Mouse (Mus musculus) intestine, postnatal 0 days (tissue): ENCODE results near the gene Lrrc8a. TPM values are rescaled to one million over a fixed set of nuclear protein-coding genes. Genes with fewer than 3 reads are reported as not detected.

Source experiments
- ATAC-seq: fragments of 200-750 bp; cut with Nextera tagmentation; 2 replicates; pipeline ENCODE4 v1.8.0; 2017; ENCODE audit warnings: mild to moderate bottlenecking, moderate TSS enrichment, moderate library complexity
- H3K27ac ChIP-seq: fragments of 300-500 bp; sonication (generic); 2 replicates; pipeline ENCODE4 v1.5.1; 2014; ENCODE audit warnings: mild to moderate bottlenecking, low read depth, low read length, moderate library complexity
- H3K27me3 ChIP-seq: fragments of 300-500 bp; sonication (generic); replicated peaks from 2 replicates; pipeline ENCODE4 v1.6.1; 2014; ENCODE audit warnings: low read length, mixed read lengths; ENCODE audit not compliant: control insufficient read depth, insufficient read depth
- H3K36me3 ChIP-seq: fragments of 300-500 bp; sonication (generic); 2 replicates; pipeline ENCODE4 v1.6.1; 2014; ENCODE audit warnings: mild to moderate bottlenecking, moderate library complexity; ENCODE audit not compliant: control insufficient read depth, insufficient read depth
- H3K4me1 ChIP-seq: fragments of 300-500 bp; sonication (generic); replicated peaks from 2 replicates; pipeline ENCODE4 v1.6.1; 2014; ENCODE audit warnings: antibody characterized with exemption, low read length, mixed read lengths; ENCODE audit not compliant: control insufficient read depth, insufficient read depth
- H3K4me2 ChIP-seq: fragments of 300-500 bp; sonication (generic); replicated peaks from 2 replicates; pipeline ENCODE4 v1.6.1; 2014; ENCODE audit warnings: low read depth, mild to moderate bottlenecking, moderate library complexity
- H3K4me3 ChIP-seq: fragments of 300-500 bp; sonication (generic); 2 replicates; pipeline ENCODE4 v1.5.1; 2014; ENCODE audit warnings: low read depth, low read length
- H3K9ac ChIP-seq: fragments of 300-500 bp; sonication (generic); 2 replicates; pipeline ENCODE4 v1.6.1; 2014; ENCODE audit warnings: mild to moderate bottlenecking, low read depth, low read length
- H3K9me3 ChIP-seq: fragments of 300-500 bp; sonication (generic); 2 replicates; pipeline ENCODE4 v1.6.1; 2016; ENCODE audit warnings: mixed run types; ENCODE audit not compliant: control insufficient read depth
- CTCF ChIP-seq: sonication (generic); IDR thresholded peaks from 2 replicates; pipeline ENCODE4 v1.5.1; 2016; ENCODE audit warnings: low read depth, mild to moderate bottlenecking, control low read depth, antibody characterized with exemption, moderate library complexity
- WGBS: fragments of 180-500 bp; shearing (Covaris S2); extraction: QIAGEN DNeasy Blood & Tissue Kit; methylation state at CpG from one replicate; pipeline ENCODE4 v1.1.7; 2014; 5-methylcytosine and 5-hydroxymethylcytosine counted together
- polyA plus RNA-seq: library from polyadenylated mRNA; unstranded; fragments of >200 nt; fragmentation: Nextera tagmentation; extraction: Ambion mirVana; gene quantifications from 2 replicates; pipeline ENCODE4 v1.2.1, GENCODE M21; 2015

Lrrc8a gene
- polyA plus RNA-seq, 1 experiment from 2014 or later: 40.5 TPM

DNA sequence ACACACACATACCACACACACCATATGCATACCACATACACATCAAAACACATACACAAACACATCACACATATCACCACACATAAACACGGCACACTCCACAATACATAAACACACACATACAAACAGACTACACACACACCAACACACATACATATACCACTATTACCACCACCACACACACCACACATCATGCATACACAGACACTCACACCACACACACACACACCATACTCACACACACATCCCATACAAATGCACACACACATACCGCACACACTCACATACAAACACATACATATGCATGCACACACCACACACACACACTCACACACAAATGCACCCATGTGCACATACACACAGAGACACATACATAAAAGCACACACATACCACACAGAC is 30.0 kb downstream of the Lrrc8a start:
- Histone ChIP-seq H3K4me2 (no peak overlapping the region), H3K9ac (no peak overlapping the region), H3K27me3 (no peaks in the 10 kb centered on the region), H3K27ac (peak overlapping the region; percentile 79; the same call in 1 of the 2 replicates), H3K4me1 (0 out of 2 replicates have a peak, but pooled peaks cover 12% of the 10 kb centered on the region), H3K36me3 (peaks cover 22% of the 10 kb centered on the region), H3K9me3 (no peaks in the 10 kb centered on the region), H3K4me3 (no peak overlapping the region)
- WGBS: 94% methylated on average over 2 of the region's 2 CpGs
- no peak for TF ChIP-seq CTCF
- no peak for ATAC-seq

DNA sequence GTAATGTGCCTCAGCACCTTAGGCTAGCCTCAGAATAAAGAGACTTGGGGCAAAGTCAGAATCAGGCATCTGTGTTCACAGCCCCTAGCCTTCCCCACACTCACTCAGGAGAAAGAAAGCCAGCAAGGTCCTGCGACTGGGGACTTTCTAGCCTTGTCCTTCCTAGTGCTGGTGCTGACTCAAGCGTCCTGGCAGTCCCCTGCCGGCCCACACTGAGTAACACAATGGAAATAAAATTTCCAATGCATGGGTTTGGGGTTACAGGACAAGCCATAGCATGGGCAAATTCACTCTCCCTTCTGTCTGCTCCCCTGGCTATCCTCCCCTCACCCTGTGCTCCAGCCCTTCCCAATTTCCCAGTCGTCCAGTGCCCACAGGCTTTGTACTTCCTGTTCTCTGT is 30.9 kb downstream of the Lrrc8a start:
- TF ChIP-seq CTCF: 0 out of 2 replicates have a peak, but pooled peaks have one; percentile 6
- no peaks in the 10 kb centered on the region for H3K9me3 ChIP-seq

DNA sequence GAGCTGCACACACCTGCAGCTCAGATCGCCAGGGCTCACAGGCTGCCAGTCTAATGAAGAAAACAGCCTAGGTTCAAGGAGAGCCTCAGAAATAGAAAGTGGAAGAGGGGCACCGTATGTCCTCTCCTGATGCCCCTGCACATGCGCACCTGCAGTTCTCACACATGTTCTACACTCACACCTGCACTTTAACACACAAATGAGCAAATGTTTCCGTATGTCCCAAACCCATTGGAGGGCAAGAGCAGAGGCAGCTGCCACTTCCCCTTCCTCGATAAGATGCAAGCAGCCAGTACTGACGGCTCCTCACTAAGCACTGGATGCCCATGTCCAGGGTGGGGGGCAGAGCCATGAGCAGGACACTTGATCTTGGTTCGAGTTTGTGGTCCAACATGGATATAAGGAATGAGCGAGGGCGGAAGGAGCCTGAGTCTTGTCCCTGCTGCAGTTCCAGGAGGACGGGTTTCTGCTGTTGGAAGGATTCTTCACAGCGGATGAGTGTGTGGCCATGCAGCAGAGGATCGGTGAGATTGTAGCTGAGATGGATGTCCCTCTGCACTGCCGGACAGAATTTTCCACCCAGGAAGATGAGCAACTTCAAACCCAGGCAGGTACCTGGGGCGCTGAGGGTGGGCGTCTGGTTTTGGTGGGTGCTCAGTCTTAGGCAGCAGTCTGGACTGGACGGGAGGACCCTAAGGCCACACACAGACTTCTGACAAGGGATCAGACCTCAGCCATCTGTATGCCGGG is 31.9 kb downstream of the Lrrc8a start:
- no peak for TF ChIP-seq CTCF
- ATAC-seq: no peak
- H3K9ac ChIP-seq: no peak overlapping the region
- H3K4me2 ChIP-seq: no peak overlapping the region
- WGBS: 85% methylated on average over 17 of the region's 17 CpGs
- 0 out of 2 replicates have a peak, but pooled peaks cover 5% of the 10 kb centered on the region for H3K36me3 ChIP-seq
- H3K27ac ChIP-seq: peak overlapping the region; percentile 5; the same call in 1 of the 2 replicates
- H3K4me3 ChIP-seq: no peak overlapping the region
- H3K9me3 ChIP-seq: no peaks in the 10 kb centered on the region
- H3K4me1 ChIP-seq: 0 out of 2 replicates have a peak, but pooled peaks cover 12% of the 10 kb centered on the region
- H3K27me3 ChIP-seq: no peaks in the 10 kb centered on the region

More for the DNA sequence above, 30.9 kb downstream of the Lrrc8a start:
- no peak for ATAC-seq
- 72% methylated on average over 4 of the region's 4 CpGs for WGBS
- Histone ChIP-seq H3K27me3 (no peaks in the 10 kb centered on the region), H3K4me2 (no peak overlapping the region), H3K4me1 (0 out of 2 replicates have a peak, but pooled peaks cover 12% of the 10 kb centered on the region), H3K36me3 (peaks cover 15% of the 10 kb centered on the region), H3K9ac (no peak overlapping the region), H3K4me3 (no peak overlapping the region), H3K27ac (no peak overlapping the region)

DNA sequence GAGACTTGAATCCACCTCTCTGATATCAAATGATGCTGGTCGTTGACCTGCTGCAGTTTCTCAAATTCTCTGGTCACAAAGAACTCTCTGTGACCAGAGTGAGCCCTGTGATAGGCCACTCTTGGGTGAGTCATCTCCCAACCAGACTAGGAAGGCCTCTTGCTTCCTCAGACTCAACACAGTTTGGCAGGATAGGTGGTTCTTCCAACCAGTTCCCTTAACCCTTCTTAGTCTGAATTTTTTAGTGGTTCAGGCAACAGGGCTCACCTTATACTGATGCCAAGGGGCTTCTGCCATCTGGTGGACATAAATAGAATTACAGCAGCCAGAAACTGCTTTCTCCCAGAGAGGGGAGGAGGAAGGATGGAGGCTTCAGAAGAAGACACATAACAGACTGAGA is 32.6 kb downstream of the Lrrc8a start:
- Histone ChIP-seq H3K9ac (no peak overlapping the region), H3K9me3 (no peaks in the 10 kb centered on the region), H3K27ac (no peak overlapping the region), H3K4me2 (no peak overlapping the region), H3K27me3 (no peaks in the 10 kb centered on the region), H3K36me3 (no peaks in the 10 kb centered on the region), H3K4me1 (0 out of 2 replicates have a peak, but pooled peaks cover 12% of the 10 kb centered on the region), H3K4me3 (no peak overlapping the region)
- 3% methylated on average over 1 of the region's 1 CpGs for WGBS
- TF ChIP-seq CTCF: peak; percentile 96
- peak; percentile 89 for ATAC-seq

DNA sequence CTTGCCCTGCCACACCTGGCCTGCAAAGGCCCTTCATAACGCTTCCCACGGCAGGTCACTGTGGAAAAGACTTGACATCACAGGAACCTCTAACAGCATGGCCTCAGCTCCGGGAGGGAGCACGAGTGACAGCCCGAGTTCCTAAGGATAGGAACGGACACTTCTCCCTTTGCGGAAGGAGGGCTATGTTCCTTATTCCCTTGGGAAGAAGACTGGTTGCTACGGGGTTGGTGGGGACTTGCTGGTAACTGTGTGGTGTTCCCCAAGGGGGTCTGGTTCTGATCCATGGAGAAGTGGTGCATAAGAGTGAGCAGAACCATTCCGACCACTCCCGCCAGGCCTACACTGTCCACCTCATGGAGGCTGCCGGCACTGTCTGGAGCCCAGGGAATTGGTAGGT is 43.2 kb downstream of the Lrrc8a start, which contains the start of gene Gm28038:
TSS of gene Gm28038 (plus strand) at position 301 of the 400 bp plus-strand sequence.
- H3K9ac ChIP-seq: no peak within 1 kb of the TSS
- no peak within 1 kb of the TSS for H3K27ac ChIP-seq
- WGBS: 87% methylated on average over 11 of the region's 11 CpGs
- TF ChIP-seq CTCF: no peak
- no peak for ATAC-seq
- H3K27me3 ChIP-seq: no peaks in the 10 kb centered on the region
- H3K4me2 ChIP-seq: no peak within 1 kb of the TSS
- no peak within 1 kb of the TSS for H3K4me3 ChIP-seq
- no peaks in the 10 kb centered on the region for H3K9me3 ChIP-seq
- peaks cover 7% of the 10 kb centered on the region; the same call in 1 of the 2 replicates for H3K4me1 ChIP-seq
- 0 out of 2 replicates have a peak, but pooled peaks cover 5% of the 10 kb centered on the region for H3K36me3 ChIP-seq

DNA sequence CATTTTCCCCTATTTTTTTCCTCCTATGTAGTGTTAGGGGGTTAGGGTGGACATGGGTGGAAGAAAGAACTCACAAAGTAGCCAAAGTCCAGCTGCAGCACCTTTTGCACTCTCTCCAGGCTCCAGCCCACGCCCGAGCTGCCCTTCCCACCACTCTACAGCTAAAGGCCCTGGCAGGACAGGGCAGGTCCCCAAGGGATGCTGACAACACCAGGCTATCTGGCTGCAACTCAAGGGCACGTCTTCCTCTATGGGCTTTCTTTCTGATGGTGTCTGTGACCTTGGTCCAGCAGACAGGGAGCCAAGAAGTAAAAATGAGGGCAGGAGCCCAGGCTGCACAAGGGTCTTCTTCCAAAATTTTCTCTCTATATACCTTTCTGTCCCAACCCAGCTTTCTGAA is 44.1 kb downstream of the Lrrc8a start:
- Histone ChIP-seq H3K9me3 (no peaks in the 10 kb centered on the region), H3K4me1 (peaks cover 7% of the 10 kb centered on the region; the same call in 1 of the 2 replicates), H3K36me3 (0 out of 2 replicates have a peak, but pooled peaks cover 5% of the 10 kb centered on the region), H3K27ac (no peak overlapping the region), H3K9ac (no peak overlapping the region), H3K4me3 (no peak overlapping the region), H3K4me2 (no peak overlapping the region), H3K27me3 (no peaks in the 10 kb centered on the region)
- no peak for TF ChIP-seq CTCF
- no peak for ATAC-seq
- 61% methylated on average over 3 of the region's 3 CpGs for WGBS
